Mouse (Mus musculus) forebrain, embryonic 10.5 days (tissue): ENCODE measurements around the gene Lbhd2. TPM values are rescaled to one million over a fixed set of nuclear protein-coding genes. Genes with fewer than 3 reads are reported as not detected.

Experiments
- DNase-seq: peaks from one replicate; pipeline ENCODE4 v3.0.0-alpha.2; 2017; ENCODE audit warnings: low spot score; ENCODE audit errors: extremely low spot score
- H3K27ac ChIP-seq: fragments of 300-500 bp; sonication (generic); 2 replicates; pipeline ENCODE4 v1.5.1; 2016; ENCODE audit warnings: mild to moderate bottlenecking
- H3K27me3 ChIP-seq: fragments of 300-500 bp; sonication (generic); 2 replicates; pipeline ENCODE4 v1.6.1; 2016; ENCODE audit warnings: mild to moderate bottlenecking; ENCODE audit not compliant: poor library complexity, severe bottlenecking
- H3K36me3 ChIP-seq: fragments of 300-500 bp; sonication (generic); replicated peaks from 2 replicates; pipeline ENCODE4 v1.6.1; 2016; ENCODE audit warnings: mild to moderate bottlenecking, moderate library complexity
- H3K4me1 ChIP-seq: fragments of 300-500 bp; sonication (generic); 2 replicates; pipeline ENCODE4 v1.6.1; 2016
- H3K4me3 ChIP-seq: fragments of 300-500 bp; sonication (generic); 2 replicates; pipeline ENCODE4 v1.5.1; 2016; ENCODE audit warnings: mild to moderate bottlenecking, moderate library complexity
- H3K9me3 ChIP-seq: fragments of 300-500 bp; sonication (generic); 2 replicates; pipeline ENCODE4 v1.6.1; 2016; ENCODE audit warnings: mild to moderate bottlenecking, moderate library complexity
- WGBS: fragments of 180-500 bp; shearing (Covaris S2); methylation state at CpG from one replicate; pipeline ENCODE4 v1.1.7; 2016; 5-methylcytosine and 5-hydroxymethylcytosine counted together
- polyA plus RNA-seq: library from polyadenylated mRNA; unstranded; fragments of >200 nt; fragmentation: Nextera tagmentation; extraction: Ambion mirVana; gene quantifications from 2 replicates; pipeline ENCODE4 v1.2.1, GENCODE M21; 2016

Gene Lbhd2
- polyA plus RNA-seq, 1 experiment from 2014 or later: not detected

- peak overlapping the region; percentile 52 for H3K4me3 ChIP-seq
- WGBS: under 1% methylated on average over 40 of the region's 40 CpGs
- H3K36me3 ChIP-seq: no peaks in the 10 kb centered on the region
- peaks cover 100% of the 10 kb centered on the region for H3K27me3 ChIP-seq
- no peaks in the 10 kb centered on the region for H3K9me3 ChIP-seq
- H3K27ac ChIP-seq: peak overlapping the region; percentile 78
- DNase-seq: peak; percentile 60
- H3K4me1 ChIP-seq: peaks cover 74% of the 10 kb centered on the region
Measured at GRCm38 (mm10) chr12:111428961-111429911, 22.6 kb downstream of the Lbhd2 start.

- peaks cover 100% of the 10 kb centered on the region for H3K27me3 ChIP-seq
- 7% methylated on average over 27 of the region's 27 CpGs for WGBS
- H3K27ac ChIP-seq: peak overlapping the region; percentile 78
- H3K9me3 ChIP-seq: no peaks in the 10 kb centered on the region
- DNase-seq: no peak
- H3K36me3 ChIP-seq: no peaks in the 10 kb centered on the region
- peak overlapping the region; percentile 52 for H3K4me3 ChIP-seq
- peaks cover 76% of the 10 kb centered on the region for H3K4me1 ChIP-seq
Measured at GRCm38 (mm10) chr12:111430049-111430867, 23.6 kb downstream of the Lbhd2 start.

DNA sequence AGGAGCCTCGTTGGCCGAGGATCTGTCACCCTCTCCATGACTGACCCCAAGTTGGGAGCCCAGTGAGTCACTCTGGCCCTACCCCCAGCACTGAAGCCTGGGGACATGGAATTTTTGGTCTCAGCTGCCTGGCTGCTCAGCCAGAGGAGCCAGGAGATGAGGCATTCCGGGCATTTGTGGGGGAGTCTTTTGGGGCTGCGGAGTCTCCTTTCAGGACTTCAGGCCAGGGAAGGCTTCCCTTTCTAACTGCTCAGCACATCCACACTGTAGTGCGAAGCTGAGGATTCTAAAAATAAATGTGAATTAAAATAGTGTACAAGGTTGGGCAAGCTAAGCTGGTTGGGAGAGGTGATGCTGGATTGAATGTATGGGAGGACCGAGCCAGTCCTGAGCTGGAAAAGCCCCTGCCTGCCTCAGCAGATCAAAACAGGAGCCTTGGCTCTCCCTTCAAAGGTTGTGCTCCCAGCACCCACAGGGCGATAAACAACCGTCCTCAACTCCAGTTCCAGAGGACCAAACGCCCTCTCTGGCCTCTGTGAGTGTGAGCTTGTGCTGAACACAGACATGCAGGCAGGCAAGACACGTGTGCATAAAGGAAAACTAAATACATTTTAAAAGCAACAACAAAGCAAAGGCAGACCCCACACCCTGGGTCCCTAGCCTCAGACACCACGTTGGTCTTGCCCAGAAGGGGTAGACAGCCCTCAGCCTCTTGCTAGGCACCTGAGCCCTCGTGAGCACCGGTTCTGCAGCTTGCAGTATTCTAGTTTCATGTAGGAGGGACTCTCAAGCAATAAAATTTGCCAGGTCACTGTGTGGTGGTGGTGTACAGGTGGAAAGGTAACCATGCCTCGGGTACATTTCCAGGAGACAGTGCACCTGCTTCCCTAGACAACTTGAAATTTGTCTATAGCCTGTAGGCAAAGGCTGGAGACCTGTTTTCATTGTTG, 24.5 kb downstream of the Lbhd2 start:
- Histone ChIP-seq H3K27ac (peak overlapping the region; percentile 78; the same call in 1 of the 2 replicates), H3K36me3 (no peaks in the 10 kb centered on the region), H3K9me3 (no peaks in the 10 kb centered on the region), H3K4me3 (no peak overlapping the region), H3K27me3 (peaks cover 100% of the 10 kb centered on the region), H3K4me1 (peaks cover 68% of the 10 kb centered on the region)
- no peak for DNase-seq
- 25% methylated on average over 14 of the region's 14 CpGs for WGBS

GRCm38 (mm10) chr12:111432097-111432496, 25.5 kb downstream of the Lbhd2 start:
- no peak overlapping the region for H3K4me3 ChIP-seq
- H3K27me3 ChIP-seq: peaks cover 99% of the 10 kb centered on the region
- DNase-seq: no peak
- 31% methylated on average over 4 of the region's 4 CpGs for WGBS
- peaks cover 64% of the 10 kb centered on the region for H3K4me1 ChIP-seq
- peak overlapping the region; percentile 40; the same call in 1 of the 2 replicates for H3K27ac ChIP-seq
- no peaks in the 10 kb centered on the region for H3K9me3 ChIP-seq
- no peaks in the 10 kb centered on the region for H3K36me3 ChIP-seq

DNA sequence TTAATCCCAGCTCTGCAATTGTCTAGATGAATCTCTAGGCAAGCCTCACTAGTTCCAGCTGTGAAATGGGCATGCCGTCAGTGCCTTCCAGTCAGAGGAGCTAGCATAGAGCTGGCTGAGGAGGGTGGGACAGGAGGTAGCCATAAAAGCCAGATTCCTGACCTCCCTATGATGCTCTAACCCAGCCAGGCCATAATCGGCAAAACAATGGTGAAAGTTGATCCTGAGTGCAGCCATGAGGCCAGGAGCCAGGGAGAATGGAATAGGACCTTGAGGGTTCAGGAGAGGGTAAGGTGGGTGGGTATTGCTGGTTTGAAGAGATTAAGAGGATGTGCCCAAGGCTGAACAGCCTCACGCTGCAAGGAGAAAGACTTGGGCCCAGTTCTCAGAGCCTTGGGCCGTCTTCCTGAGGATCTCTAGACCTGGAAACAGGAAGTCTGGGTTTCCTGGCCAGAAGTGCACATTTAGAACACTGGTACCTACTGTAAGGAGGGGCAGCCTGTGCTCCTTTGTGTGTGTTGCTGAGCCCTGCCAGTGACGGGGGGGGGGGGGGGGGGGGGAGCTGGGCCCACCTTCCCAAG, 26.2 kb downstream of the Lbhd2 start:
- 48% methylated on average over 4 of the region's 5 CpGs for WGBS
- no peak overlapping the region for H3K4me3 ChIP-seq
- peaks cover 99% of the 10 kb centered on the region for H3K27me3 ChIP-seq
- H3K4me1 ChIP-seq: peaks cover 68% of the 10 kb centered on the region
- H3K27ac ChIP-seq: peak overlapping the region; percentile 40
- H3K36me3 ChIP-seq: no peaks in the 10 kb centered on the region
- no peaks in the 10 kb centered on the region for H3K9me3 ChIP-seq
- DNase-seq: no peak

DNA sequence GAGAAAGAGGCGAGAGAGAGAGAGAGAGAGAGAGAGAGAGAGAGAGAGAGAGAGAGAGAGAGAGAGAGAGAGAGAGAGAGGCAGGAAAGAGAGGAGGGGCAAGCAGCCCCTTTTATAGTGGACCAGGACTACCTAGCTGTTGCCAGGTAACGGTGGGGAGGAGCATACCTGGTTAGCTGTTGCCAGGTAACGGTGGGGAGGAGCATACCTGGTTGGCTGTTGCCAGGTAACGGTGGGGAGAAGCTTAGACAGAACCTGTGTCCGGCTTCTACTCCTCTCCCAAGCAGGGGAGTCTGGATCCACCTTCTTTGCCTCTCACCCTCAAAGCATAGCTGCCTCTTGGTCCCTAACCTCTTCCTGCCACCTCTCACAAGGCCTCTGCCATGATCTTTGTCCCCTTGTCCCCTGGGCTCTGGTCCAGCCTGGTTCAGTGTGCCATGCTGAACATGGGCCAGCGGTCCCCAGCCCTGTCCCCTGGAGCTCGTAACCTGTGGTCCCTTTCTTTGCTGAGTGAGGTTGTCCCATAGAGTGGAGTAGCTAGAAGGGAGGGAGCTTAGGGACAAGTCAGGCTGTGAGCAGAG, 27.6 kb downstream of the Lbhd2 start:
- H3K4me3 ChIP-seq: no peak overlapping the region
- peaks cover 96% of the 10 kb centered on the region for H3K27me3 ChIP-seq
- H3K36me3 ChIP-seq: no peaks in the 10 kb centered on the region
- no peaks in the 10 kb centered on the region for H3K9me3 ChIP-seq
- H3K4me1 ChIP-seq: peaks cover 58% of the 10 kb centered on the region
- peak overlapping the region; percentile 52 for H3K27ac ChIP-seq
- no peak for DNase-seq
- WGBS: 27% methylated on average over 6 of the region's 7 CpGs

DNA sequence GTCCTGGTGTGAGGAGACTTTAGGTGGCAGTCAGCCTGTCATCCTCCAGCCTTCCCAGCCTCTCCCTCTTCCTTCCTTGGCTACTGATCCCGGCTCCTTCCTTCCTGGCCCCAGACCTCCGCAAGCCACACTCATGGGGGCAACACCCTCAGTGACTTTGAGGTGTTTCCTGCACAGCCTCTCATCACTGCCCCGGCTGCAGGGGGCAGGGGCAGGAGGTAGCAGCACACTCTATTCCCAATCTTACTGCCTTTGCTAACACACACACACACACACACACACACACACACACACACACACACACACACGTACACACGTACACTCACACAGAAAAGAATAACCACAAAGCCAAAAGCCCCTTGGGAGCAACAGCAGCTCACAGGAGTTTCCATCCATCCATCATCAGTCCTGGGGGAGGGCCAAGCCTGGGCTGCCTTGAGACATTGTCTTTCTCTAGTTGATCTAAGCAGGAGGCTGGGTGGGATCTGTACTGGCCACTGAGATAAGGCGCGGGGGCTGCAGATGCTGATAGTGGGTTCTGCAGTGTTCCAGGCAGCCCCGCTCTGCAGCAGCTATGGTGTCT, 28.2 kb downstream of the Lbhd2 start:
- WGBS: 52% methylated on average over 8 of the region's 8 CpGs
- Histone ChIP-seq H3K9me3 (no peaks in the 10 kb centered on the region), H3K4me3 (no peak overlapping the region), H3K27me3 (peaks cover 93% of the 10 kb centered on the region), H3K4me1 (peaks cover 53% of the 10 kb centered on the region), H3K36me3 (no peaks in the 10 kb centered on the region), H3K27ac (peak overlapping the region; percentile 52)
- no peak for DNase-seq

- Histone ChIP-seq H3K4me1 (peaks cover 39% of the 10 kb centered on the region), H3K27ac (no peak overlapping the region), H3K27me3 (peaks cover 93% of the 10 kb centered on the region), H3K9me3 (0 out of 2 replicates have a peak, but pooled peaks cover 4% of the 10 kb centered on the region), H3K4me3 (no peak overlapping the region), H3K36me3 (no peaks in the 10 kb centered on the region)
- WGBS: 92% methylated on average over 3 of the region's 3 CpGs
- DNase-seq: no peak
Measured at GRCm38 (mm10) chr12:111436170-111436569, 29.6 kb downstream of the Lbhd2 start.

DNA sequence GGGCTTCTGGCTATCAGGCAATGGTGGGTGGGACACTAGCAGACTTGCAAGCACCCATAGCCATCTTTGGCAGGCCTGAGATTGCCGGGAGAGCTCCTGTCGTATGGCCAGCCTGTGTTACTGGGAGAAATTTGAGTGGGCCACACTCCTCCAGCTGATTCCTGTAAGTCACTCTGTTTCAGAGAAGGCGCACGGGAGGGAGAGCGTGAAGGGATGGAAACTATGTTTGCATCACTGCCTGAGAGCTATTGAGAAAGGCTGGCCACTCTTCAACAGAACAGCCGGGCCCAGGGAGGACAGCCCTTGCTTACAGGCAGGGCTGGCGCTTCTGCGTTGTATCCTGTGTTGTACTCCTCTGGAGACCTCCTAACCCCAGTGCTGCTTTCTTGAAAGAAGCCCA, 30.0 kb downstream of the Lbhd2 start:
- no peaks in the 10 kb centered on the region for H3K36me3 ChIP-seq
- WGBS: 76% methylated on average over 8 of the region's 8 CpGs
- peaks cover 41% of the 10 kb centered on the region for H3K4me1 ChIP-seq
- no peak for DNase-seq
- H3K27me3 ChIP-seq: peaks cover 93% of the 10 kb centered on the region
- no peak overlapping the region for H3K27ac ChIP-seq
- H3K4me3 ChIP-seq: no peak overlapping the region
- 0 out of 2 replicates have a peak, but pooled peaks cover 4% of the 10 kb centered on the region for H3K9me3 ChIP-seq

DNA sequence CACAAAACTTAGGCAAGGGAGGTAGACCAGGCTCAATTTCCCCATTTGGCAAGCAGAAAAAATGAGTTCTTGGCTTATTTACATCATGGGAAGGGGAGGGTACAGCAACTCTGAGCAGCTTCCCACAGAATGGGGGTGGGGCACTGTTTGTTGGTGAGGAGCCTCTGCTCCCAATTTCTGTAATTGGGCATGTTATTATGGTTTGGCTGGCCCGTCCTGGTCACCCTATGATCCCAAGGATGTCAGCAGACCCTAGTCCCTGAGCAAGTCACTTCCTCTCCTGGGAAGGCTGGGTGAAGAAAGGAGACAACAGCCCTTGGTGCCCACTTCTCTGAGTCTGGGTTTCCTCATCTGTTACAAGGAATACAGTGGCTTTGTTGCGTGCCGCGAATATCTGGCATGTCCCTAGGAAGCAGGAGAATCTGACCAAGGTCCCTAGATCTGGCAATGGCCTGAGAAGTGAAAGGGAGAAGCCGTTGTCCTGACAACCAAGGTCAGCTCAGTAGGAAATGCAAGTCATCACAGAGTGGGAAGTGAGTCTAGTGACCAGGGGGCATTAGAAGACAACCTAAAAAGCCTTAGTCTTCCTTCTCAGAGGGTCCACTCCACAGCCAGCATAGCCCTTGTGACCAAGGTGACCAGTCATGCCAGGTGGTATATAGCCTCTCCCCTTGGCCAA, 30.8 kb downstream of the Lbhd2 start:
- no peak for DNase-seq
- peaks cover 93% of the 10 kb centered on the region for H3K27me3 ChIP-seq
- WGBS: 78% methylated on average over 5 of the region's 5 CpGs
- no peak overlapping the region for H3K4me3 ChIP-seq
- no peaks in the 10 kb centered on the region for H3K36me3 ChIP-seq
- H3K4me1 ChIP-seq: peaks cover 41% of the 10 kb centered on the region
- no peak overlapping the region for H3K27ac ChIP-seq
- H3K9me3 ChIP-seq: 0 out of 2 replicates have a peak, but pooled peaks cover 4% of the 10 kb centered on the region

GRCm38 (mm10) chr12:111438850-111439249, 32.2 kb downstream of the Lbhd2 start:
- Histone ChIP-seq H3K27ac (no peak overlapping the region), H3K36me3 (no peaks in the 10 kb centered on the region), H3K4me1 (peaks cover 41% of the 10 kb centered on the region), H3K27me3 (peaks cover 93% of the 10 kb centered on the region), H3K4me3 (no peak overlapping the region), H3K9me3 (0 out of 2 replicates have a peak, but pooled peaks cover 4% of the 10 kb centered on the region)
- 88% methylated on average over 6 of the region's 6 CpGs for WGBS
- DNase-seq: no peak
